Mouse (Mus musculus): ENCODE results near the gene Lamp2.

DNA sequence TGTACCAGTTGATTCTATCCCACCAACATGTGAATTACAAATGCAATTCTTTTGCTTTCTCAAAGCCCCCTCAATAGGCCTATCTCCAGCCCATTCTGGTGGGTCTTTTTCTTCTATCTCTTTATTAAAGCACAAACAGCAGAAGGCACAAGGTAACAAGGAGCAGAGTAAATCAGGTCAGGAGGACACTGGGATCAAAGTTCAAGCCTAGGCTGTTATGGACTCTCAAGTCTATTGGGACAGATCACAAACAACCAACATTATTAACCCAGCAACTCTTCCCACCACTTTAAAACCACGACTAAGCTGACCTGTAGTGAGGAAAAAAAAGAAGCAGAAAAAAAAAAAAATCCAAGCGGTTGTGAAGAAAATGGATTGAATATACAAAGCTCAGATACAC is 1.4 kb downstream of the Lamp2 start:
- TF ChIP-seq EP300 (IDR thresholded peaks at IDR 0.05; ENCODE audit: low read depth) (no peak), CTCF (IDR thresholded peaks at IDR 0.05; ENCODE audit: low read depth) (no peak)

Measured in heart, postnatal 0 days (tissue).